Mouse (Mus musculus): ENCODE measurements around the gene Gnpat. TPM values are rescaled to one million over a fixed set of nuclear protein-coding genes. Genes with fewer than 3 reads are reported as not detected.

The Gnpat gene
- total and polyA plus RNA-seq, 3 experiments = 74.3 to 637 (median 117) TPM

DNA sequence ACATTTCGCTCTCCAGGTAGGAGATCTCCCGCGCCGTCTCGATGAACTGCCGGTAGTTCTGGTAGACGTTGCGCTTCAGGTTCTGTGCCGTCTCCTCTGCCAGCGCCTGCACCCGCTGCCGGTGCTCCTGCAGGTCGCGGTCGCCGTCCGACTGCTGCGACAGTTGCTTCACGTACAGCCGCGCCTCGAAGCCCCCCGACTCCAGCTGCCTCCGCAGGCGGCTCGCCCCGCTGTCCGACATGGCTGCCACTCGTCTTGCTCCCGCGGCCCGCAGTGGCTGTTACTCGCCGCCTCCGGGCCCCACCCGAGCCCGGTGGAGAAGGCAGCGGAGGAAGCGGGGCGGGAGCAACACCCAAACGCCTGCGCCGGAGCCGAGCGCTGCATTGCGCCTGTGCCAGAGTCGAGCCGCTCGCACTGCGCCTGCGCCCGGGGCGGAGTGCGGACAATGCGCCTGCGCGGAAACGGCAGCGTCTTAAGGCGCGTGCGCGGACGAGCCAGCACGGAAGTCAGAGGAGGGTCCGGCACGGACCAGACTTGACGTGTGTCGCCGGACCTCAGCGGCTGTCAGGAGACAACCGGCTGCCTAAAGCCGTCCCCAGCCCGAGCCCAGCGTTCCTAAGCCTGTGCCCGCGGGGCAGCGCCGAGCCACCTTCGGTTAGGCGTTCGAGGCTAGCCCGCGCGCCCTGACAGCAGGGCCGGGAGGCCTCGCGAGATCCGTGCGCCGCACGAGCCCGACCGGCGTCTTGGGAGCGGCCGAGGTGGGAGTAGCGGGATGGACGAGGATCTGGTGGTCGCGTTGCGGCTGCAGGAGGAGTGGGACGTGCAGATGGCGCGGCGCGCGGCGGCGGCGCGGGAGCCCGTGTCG is 34.8 kb downstream of the Gnpat start, which contains the start of the genes Exoc8 and Sprtn (continued):
- no peak for TF ChIP-seq JUND (IDR thresholded peaks at IDR 0.05; ENCODE audit: low read depth, low read length)
- peak; percentile 97 for TF ChIP-seq ELF1 (IDR thresholded peaks at IDR 0.05; ENCODE audit: low read depth, low read length)
- TF ChIP-seq TBP (IDR thresholded peaks at IDR 0.05; ENCODE audit: low read depth, low read length) = peak; percentile 58; the same call in 1 of the 2 replicates
- TF ChIP-seq SIN3A (IDR thresholded peaks at IDR 0.05; ENCODE audit: low read length) = peak; percentile 85; the same call in 1 of the 2 replicates
- TF ChIP-seq RCOR1 (IDR thresholded peaks at IDR 0.05; ENCODE audit: low read depth, low read length) = no peak
- peak; percentile 97 for TF ChIP-seq NELFE (IDR thresholded peaks at IDR 0.05; ENCODE audit: low read depth, low read length)
- peak; percentile 87 for TF ChIP-seq ZMIZ1 (IDR thresholded peaks at IDR 0.05; ENCODE audit: low read depth, low read length)
- TF ChIP-seq CHD2 (IDR thresholded peaks at IDR 0.05; ENCODE audit: low read length) = peak; percentile 83

DNA sequence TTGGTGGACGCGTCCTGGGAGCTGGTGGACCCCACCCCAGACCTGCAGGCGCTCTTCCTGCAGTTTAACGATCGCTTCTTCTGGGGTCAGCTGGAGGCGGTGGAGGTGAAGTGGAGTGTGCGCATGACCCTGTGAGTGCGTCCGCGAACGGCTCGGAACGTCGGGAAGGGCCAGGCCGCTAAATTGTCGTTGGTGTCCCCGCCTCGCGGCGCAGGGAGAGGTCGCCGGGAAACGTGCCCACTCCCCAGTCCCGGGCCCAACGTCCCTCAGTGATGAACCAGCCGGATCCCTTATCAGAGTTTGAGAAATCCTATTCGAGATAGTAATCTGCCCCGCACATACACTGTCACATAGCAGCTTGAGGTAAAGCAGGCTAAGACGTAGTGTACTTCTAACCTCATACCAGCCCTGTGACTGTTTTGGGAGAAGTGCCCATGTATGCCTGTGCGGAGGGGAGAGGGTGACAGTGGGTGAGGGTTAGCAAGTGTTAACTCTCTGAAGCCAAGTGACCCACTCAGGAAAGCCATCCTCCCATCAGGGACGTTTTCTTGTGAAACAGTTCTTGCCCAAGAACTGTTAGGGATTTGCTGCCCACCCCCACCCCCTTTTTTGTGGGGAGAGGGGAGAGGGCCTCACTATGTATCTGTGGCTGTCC is 35.5 kb downstream of the Gnpat start:
- TF ChIP-seq ZC3H11A (IDR thresholded peaks at IDR 0.05; ENCODE audit: low read depth, low read length) (no peak), GATA1 (IDR thresholded peaks at IDR 0.05; ENCODE audit: low read depth, low read length) (peak; percentile 18; the same call in 1 of the 2 replicates), POLR2AphosphoS2 (IDR thresholded peaks at IDR 0.05; ENCODE audit: low read length) (no peak), HCFC1 (IDR thresholded peaks at IDR 0.05; ENCODE audit: low read depth, low read length) (no peak), TCF12 (IDR thresholded peaks at IDR 0.05; ENCODE audit: low read depth, low read length) (no peak), CHD1 (IDR thresholded peaks at IDR 0.05; ENCODE audit: low read depth, low read length) (0 out of 2 replicates have a peak, but pooled peaks have one; percentile 77), RCOR1 (IDR thresholded peaks at IDR 0.05; ENCODE audit: low read depth, low read length) (no peak), USF2 (IDR thresholded peaks at IDR 0.05; ENCODE audit: borderline replicate concordance in 1 of 2, insufficient read depth in 1 of 2, low read depth in 1 of 2, low read length in 2 of 2) (no peak), ELF1 (IDR thresholded peaks at IDR 0.05; ENCODE audit: low read depth, low read length) (no peak)
- H3K27me3 ChIP-seq (ENCODE audit: control insufficient read depth in 1 of 2, insufficient read depth in 2 of 2, low read length in 2 of 2) = no peaks in the 10 kb centered on the region
- H3K4me3 ChIP-seq (ENCODE audit: control insufficient read depth in 1 of 2, insufficient read depth in 1 of 2, low read depth in 2 of 2, low read length in 2 of 2) = peak overlapping the region; percentile 92 to 98
- peak overlapping the region; percentile 99 for H3K9ac ChIP-seq (ENCODE audit: control insufficient read depth, low read depth, low read length, poor library complexity, severe bottlenecking)
- H3K4me1 ChIP-seq (ENCODE audit: control insufficient read depth in 1 of 2, insufficient read depth in 2 of 2, low read length in 2 of 2) = peaks cover 0 to 19% of the 10 kb centered on the region in 2 experiments; a peak in 3 of 4 replicates
- H3K27ac ChIP-seq (ENCODE audit: control insufficient read depth, low read depth, low read length) = peak overlapping the region; percentile 80
- H3K36me3 ChIP-seq (ENCODE audit: control insufficient read depth in 1 of 2, insufficient read depth in 2 of 2, low read length in 2 of 2) = peaks cover 21 to 29% of the 10 kb centered on the region in 2 experiments
- peaks cover 70% of the 10 kb centered on the region for H3K79me2 ChIP-seq (ENCODE audit: control insufficient read depth, insufficient read depth, low read length, poor library complexity)
- H3K9me3 ChIP-seq (replicated peaks; ENCODE audit: insufficient read depth, low read length) = no peaks in the 10 kb centered on the region
- peak; percentile 35 for DNase-seq (ENCODE audit: low read depth, low spot score)

Data from MEL (cell line).